Mouse (Mus musculus): Measurements from ENCODE around the gene Lsm12.

Gene Lsm12

DNA sequence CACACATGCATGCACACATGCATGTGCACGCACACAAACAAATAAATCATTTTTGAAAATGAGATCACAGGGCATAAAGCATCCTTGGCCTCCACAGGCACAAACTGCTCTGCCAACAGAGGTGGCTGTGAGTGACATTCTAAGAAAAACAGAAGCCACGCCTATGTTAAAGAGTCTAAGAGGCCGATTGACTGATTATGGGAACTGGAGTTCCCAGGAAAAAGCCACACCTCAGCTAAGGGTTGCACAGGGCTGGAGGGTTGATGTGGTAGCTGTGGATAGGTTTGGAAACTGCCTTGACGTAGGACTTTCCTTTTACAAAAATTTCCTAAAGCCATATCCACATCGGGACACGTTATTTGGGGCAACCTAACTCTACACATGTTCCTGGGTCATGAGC lies 67.7 kb downstream of the Lsm12 start:
- no peak for DNase-seq (ENCODE audit: low spot score in 2 of 2)

DNA sequence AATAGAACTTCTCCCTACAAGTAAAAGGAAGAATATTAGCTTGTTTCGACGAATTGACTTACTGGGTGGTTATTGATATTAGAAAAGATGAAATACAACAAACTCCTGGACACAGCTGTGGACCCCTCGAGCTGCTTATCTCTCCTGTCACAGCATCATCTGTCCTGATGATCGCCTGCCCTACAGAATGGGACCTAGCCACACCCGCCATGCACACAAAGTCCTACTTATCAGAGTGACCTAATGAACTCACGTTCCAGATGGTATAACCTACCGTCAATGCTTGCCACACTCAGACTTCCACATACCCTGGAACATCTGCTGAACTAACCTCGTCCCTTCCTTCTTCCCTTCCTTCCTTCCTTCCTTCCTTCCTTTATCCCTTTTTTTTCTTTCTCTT lies 68.9 kb downstream of the Lsm12 start:
- no peak for DNase-seq (ENCODE audit: low spot score in 2 of 2)
